Mouse (Mus musculus) urinary bladder, postnatal 36 days (tissue): Measurements from ENCODE around the gene Gm128.
A peak's percentile ranks its signal among the peaks of the same experiment; 100 is the strongest.

ENCODE experiments used
- DNase-seq, 2 experiments: peaks; one replicate each; pipeline ENCODE4 v3.0.0; 2022; ENCODE audit warnings: low spot score in 2 of 2, mixed read lengths in 1 of 2

Gm128 gene

GRCm38 (mm10) chr3:95269789-95270188 lies 28.4 kb upstream of the Gm128 start:
- DNase-seq = no peak

DNA sequence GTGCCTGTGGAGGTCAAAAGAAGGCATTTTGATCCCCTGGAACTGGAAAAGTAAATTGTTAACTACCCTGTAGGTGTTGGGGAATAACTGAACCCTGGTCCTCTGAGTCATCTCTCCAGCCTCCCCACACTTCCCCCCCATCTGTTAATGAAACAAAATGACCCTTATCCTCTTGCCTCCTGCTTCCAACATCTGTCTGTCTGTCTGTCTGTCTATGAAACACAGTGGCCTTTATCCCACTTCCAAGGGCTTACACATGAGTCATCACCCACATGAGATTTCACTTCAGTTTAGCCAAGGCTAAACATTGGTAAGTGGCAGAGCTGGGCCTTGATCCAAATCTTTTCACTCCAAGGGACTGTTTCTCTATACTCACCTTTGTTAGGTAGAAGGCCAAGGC lies 26.5 kb upstream of the Gm128 start:
- DNase-seq = no peak

- no peak for DNase-seq
Measured at GRCm38 (mm10) chr3:95266052-95266451, 24.7 kb upstream of the Gm128 start.

GRCm38 (mm10) chr3:95264724-95265123 lies 23.3 kb upstream of the Gm128 start:
- DNase-seq = no peak

DNA sequence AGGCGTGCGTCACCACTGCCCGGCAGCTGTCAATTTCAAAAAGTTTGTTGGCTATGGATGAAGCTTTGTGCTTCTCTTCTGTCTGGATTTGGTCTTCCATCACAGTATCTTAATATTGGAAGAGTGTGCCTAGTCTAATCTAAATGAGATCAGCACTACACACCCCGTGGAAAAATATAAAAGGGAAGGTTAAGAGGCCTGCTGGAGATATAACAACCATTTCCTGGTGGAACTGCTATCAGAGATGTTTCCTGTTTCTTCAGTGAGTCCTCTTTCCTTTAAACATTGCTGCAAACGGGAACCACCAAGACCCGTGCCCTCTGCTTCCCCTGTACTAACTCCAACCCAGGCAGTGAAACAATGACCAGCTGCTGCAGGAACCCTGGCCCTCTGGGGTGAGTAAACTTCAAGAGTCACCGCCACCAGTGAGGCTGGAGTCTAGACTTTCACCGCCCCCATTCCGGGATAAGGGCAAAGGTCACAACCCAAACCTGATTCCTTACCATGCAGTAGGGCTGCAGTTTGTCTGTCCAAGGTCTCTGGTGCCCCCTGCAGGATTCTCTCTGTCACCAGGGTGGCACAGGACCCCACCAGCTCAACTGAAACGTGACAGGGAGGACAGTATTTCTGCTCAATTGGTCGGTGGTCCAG lies 21.8 kb upstream of the Gm128 start:
- peak in 1 of 2 experiments; percentile 70 for DNase-seq

GRCm38 (mm10) chr3:95261975-95262374 lies 20.6 kb upstream of the Gm128 start:
- DNase-seq = no peak

DNA sequence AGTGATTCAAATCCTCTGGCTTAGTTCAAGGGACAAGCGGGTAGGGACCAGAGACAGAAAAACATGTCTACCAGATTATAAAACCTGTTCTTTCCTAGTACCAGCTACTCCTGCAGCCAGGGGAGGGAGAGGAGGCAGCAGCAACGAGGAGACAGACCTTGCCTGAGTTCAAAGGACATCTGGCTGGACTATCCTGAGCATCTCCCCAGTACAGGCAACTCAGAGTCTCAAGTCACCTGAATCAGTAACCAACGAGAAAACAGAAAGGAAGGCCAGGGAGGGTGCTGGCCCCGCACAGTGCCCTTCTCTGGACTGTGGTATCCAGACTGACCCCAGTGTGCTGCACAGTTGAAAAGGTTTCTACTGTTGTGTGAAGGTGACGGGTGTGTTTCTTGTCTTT lies 15.5 kb upstream of the Gm128 start:
- DNase-seq = no peak

GRCm38 (mm10) chr3:95250783-95251424 lies 9.5 kb upstream of the Gm128 start, which contains the start of gene Bnipl:
Bnipl (minus strand) TSS chr3:95251193.
- DNase-seq = no peak

- no peak for DNase-seq
Measured at GRCm38 (mm10) chr3:95250361-95250760, 9.0 kb upstream of the Gm128 start.

DNA sequence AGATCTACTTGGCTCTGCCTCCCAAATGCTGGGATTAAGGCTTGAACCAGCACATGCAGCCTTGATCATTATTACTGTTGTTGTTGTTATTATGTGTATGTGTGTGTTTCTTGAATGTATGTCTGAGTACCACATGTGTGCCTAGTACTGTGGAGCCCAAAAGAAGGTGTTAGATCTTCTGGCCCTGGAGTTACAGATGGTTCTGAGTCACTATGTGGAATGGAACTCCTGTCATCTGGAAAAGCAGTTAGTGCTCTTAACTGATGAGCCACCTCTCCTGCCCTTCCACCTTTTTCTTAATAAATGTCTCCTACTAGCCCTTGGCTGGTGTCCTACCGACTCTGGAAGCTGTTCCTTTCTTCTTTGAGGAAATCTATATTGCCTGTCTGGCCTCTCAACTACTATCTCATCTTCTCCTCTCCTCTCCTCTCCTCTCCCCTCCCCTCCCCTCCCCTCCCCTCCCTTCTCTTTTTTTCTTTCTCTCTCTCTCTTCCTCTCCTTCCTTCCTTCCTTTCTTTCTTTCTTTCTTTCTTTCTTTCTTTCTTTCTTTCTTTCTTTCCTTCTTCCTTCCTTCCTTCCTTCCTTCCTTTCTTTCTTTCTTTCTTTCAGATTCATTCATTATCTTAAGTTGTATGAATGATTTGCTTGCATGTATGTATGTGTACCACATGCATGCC lies 6.4 kb upstream of the Gm128 start:
- no peak for DNase-seq

DNA sequence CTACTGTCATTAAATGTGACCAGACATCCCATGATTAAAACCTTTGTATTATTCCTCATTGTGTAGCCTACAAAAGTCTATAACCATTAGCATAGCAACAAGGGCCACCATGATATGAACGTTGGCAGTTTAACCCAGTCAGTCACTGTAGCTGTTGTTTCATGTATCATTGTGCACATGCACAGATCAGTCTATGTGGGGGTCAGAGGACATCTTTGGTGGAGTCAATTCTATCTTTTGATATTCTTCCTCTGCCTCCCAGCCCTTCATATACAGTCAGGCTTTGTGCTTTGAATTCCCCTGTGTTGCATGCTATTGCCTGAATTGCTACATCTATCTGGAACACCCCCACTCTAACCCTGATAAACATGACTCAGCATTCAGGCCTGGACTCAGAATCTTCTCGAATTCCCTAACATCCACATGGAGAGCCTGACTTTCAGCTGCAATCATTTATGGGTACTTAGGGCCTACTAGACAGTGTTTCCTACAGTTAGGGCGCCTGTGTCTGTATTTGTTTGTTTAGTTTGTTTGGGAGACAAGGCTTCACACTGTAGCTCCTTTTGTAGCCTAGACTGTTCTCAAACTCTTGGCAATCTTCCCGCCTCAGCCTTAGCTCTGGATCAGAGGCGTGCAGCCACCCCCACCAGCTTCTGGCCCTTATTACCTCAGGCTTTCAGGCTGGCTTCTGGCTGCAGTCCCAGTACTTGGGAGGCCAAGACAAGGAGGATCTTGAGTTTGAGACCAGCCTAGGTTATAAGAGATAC lies 5.2 kb upstream of the Gm128 start:
- DNase-seq = peak in 1 of 2 experiments; percentile 62

DNA sequence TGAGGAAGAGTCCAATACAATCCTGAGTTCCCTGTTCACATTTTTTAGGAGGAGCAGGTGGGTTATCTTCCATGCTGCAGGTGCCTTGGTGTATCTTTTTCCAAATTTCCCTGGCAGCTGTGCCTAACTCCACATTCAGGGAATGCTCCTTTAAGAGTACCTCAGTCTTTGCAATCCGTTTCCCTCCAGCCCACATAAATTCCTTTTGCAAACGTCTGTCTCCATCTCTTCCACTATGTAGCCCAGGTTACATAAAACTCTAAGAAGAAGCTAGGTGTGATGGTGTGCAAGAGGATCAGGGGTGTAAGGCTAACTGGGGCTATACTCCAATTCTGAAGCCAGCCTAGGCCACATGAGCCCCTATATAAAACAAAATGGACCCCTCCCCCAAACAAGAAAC lies 1.7 kb upstream of the Gm128 start:
- no peak for DNase-seq

DNA sequence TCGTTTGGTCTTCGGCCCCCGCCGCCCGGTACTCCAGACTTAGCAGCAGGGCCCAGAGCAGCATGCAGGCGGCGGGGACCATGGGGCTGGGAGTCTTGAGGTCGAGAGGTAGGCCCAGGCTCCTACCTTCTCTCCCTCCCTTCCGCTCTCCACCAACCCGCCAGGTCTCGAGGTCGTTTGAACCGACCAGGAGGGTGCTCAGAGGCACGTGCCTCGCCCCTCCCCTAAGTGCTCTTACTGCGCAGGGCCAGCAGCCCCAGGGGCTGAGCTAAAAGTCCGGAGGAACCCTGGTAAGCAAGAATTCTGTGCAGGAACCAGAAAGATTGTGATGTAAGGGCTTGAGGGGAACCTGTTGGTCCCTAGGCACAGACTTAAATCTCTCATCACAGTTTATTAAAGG lies 498 bp downstream of the Gm128 start:
- DNase-seq = no peak

- no peak for DNase-seq
Measured at GRCm38 (mm10) chr3:95239971-95240370, 1.4 kb downstream of the Gm128 start.

GRCm38 (mm10) chr3:95239022-95239421 lies 2.4 kb downstream of the Gm128 start:
- no peak for DNase-seq

GRCm38 (mm10) chr3:95237541-95238099 lies 3.8 kb downstream of the Gm128 start:
- DNase-seq = no peak

DNA sequence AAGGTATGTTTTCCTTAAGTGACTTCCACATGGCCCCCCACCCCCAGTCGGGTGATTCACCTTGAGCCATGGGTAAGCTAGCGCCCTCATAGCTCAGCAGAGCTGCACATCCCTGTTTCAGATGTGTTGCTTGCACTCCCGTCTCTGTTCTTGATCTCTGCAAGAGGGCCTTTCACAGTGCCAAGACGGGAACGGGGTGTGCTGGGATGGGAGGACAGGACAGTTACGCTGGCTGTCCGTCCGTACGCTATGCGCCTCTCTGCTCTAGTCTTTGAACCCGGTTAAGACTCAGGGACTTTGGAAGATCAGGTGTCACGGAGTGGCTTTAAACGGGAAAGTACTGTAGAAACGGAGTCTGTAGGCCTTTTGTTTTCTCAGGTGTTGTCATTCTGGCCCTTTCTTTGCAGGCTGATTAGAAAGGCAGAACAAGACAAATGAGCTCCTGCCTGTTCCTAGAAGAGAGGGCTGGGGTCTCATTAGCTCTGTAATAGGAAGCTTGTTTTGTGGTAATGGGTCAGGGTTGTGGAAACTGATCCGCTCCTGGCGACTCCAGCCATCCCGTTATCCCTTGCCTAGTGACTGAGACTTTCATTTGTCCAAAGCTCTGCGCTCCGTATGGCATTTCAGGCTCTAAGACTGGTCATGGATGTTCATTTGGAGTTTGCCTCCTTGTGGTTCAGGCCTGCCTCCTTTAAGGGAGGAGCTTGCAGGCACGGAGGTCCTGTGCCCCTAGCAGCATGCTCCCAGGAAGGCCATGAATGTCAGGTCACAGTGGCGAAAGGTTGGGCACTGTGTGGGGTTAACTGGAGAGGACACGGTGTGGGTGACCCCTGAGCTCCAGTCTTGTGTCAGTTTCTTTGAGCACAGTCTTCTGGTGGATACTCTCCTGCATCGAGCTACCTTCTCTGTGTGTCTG lies 5.8 kb downstream of the Gm128 start:
- no peak for DNase-seq

GRCm38 (mm10) chr3:95233303-95233980 lies 8.0 kb downstream of the Gm128 start:
- no peak for DNase-seq

DNA sequence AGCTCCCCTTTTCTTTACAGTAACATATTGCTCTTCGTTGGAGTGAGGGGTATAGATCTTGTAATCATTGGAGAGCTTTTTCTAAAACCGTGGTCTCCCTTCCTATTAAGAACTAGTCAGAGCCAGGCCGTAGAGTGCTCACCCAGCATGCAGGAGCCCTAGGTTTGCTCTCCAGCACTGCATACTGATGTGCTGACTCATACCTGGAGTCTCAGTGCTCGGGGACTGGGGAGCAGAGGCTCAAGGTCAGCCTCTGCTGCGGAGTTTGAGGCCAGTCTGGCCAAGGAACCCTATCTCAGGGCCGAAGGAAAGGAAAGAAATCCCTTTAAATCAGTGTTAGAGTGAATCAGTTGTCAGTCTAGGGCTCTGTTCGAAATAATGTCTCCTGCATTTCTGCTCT lies 8.6 kb downstream of the Gm128 start:
- DNase-seq = peak in 1 of 2 experiments; percentile 45
